Mouse (Mus musculus) brain, embryonic 18.5 days (tissue): ENCODE measurements at regions not wholly inside any gene's neighbourhood (a gene's known extent, or its start where the extent isn't known, plus 50 kb on each side); places are given as distances from the start of the nearest gene placed in this dataset.

ENCODE experiments used
- DNase-seq: peaks from one replicate; pipeline ENCODE4 v3.0.0-alpha.2; 2012; ENCODE audit warnings: low read depth, low spot score

- no peak for DNase-seq
These were observed 120.8 kb upstream of the Thumpd2 start for GRCm38 (mm10) chr17:81185685-81186084.

- no peak for DNase-seq
These were observed 116.0 kb upstream of the Thumpd2 start for GRCm38 (mm10) chr17:81180813-81181424.

GRCm38 (mm10) chr17:81176306-81176705 lies 111.4 kb upstream of the Thumpd2 start:
- no peak for DNase-seq

- DNase-seq: no peak
These were observed 111.0 kb upstream of the Thumpd2 start for GRCm38 (mm10) chr17:81175877-81176276.

GRCm38 (mm10) chr17:81172943-81173342 lies 108.1 kb upstream of the Thumpd2 start:
- DNase-seq: no peak

- no peak for DNase-seq
These were observed 104.2 kb upstream of the Thumpd2 start for GRCm38 (mm10) chr17:81169118-81169517.

GRCm38 (mm10) chr17:81150730-81151129 lies 85.8 kb upstream of the Thumpd2 start:
- no peak for DNase-seq

- no peak for DNase-seq
These were observed 69.8 kb upstream of the Thumpd2 start for GRCm38 (mm10) chr17:81134702-81135101.

- no peak for DNase-seq
These were observed 68.3 kb upstream of the Thumpd2 start for GRCm38 (mm10) chr17:81133227-81133626.
